In the genomic region with DNA sequence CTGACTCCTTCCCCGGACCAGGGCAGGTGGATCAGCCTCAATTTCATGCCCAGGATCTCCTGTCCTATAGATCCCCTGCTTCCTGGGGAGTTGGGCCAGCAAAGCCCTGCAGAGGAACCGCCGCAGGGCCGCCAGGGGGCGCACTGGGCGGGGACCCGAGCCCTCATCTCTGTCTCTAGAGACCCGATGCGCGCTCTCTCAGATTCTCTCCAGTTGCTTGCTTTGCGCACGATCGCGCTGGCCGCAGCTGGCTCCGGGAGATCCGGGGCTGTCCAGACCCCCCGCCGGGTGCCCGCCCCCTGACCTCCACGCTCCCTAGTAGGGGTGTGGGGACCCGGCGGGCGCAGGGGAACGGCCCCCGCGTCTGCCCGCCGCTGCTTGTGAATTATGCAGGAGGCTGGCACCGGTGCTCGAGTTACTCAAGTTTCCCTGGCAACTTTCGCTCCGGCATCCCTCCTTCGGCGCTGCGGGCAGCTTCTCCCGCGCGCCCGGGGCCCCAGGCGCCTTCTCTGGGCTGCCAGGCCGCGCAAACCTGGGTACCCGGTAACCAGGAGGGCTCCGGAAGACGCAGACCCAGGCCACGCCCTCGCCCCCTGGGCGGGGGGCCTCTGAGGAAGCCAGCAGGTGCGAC, we compare ENCODE assay signal across 8 mouse cellular contexts. TPM values are rescaled to one million over a fixed set of nuclear protein-coding genes. Genes with fewer than 3 reads are reported as not detected.
DNase-seq lines count a peak whose midpoint lies in the region; ATAC-seq and TF ChIP-seq lines count a peak whose summit lies in the region.

No protein-coding gene starts in this region.

- no peaks in the 10 kb centered on the region for H3K4me1 ChIP-seq in ES-Bruce4 (ENCODE audit: control insufficient read depth, insufficient read depth, low read length)
- H3K4me1 ChIP-seq in forebrain, embryonic 13.5 days, result peaks cover 23% of the 10 kb centered on the region
- peaks cover 19% of the 10 kb centered on the region for H3K4me1 ChIP-seq in hindbrain, embryonic 12.5 days

- no peaks in the 10 kb centered on the region for H3K9me3 ChIP-seq in ES-Bruce4 (replicated peaks; ENCODE audit: control insufficient read depth, insufficient read depth, low read length, poor library complexity, severe bottlenecking)
- H3K9me3 ChIP-seq in forebrain, embryonic 13.5 days (replicated peaks), result no peaks in the 10 kb centered on the region
- H3K9me3 ChIP-seq in hindbrain, embryonic 12.5 days (replicated peaks), result no peaks in the 10 kb centered on the region

- H3K9ac ChIP-seq in ES-Bruce4 (ENCODE audit: low read depth, poor library complexity, severe bottlenecking), result peak overlapping the region; percentile 17
- peak overlapping the region; percentile 59 for H3K9ac ChIP-seq in forebrain, embryonic 13.5 days
- peak overlapping the region; percentile 47 for H3K9ac ChIP-seq in hindbrain, embryonic 12.5 days

- TF ChIP-seq EP300 in ES-Bruce4 (IDR thresholded peaks at IDR 0.05; ENCODE audit: insufficient read depth, low read depth, low read length), result no peak

- no peak for TF ChIP-seq POLR2A in ES-Bruce4 (IDR thresholded peaks at IDR 0.05; ENCODE audit: insufficient read depth, low read length)

- peak overlapping the region; percentile 73 for H3K4me3 ChIP-seq in ES-Bruce4 (ENCODE audit: low read depth, low read length)
- H3K4me3 ChIP-seq in forebrain, embryonic 13.5 days, result peak overlapping the region; percentile 53
- peak overlapping the region; percentile 49 for H3K4me3 ChIP-seq in hindbrain, embryonic 12.5 days

- DNase-seq in c-Kit-positive CD71-negative TER-119-negative erythroid progenitor cells, embryonic 14.5 days (ENCODE audit: low read depth), result peak; percentile 30
- DNase-seq in layer of hippocampus, postnatal 36 days, result peak; percentile 36 to 45
- DNase-seq in lung, postnatal 14 days, result peak; percentile 67
- DNase-seq in retina, postnatal 7 days (ENCODE audit: low read depth, low spot score), result peak; percentile 47
- peak; percentile 61 for DNase-seq in urinary bladder, adult 2 months (ENCODE audit: low spot score)

- H3K36me3 ChIP-seq in ES-Bruce4 (ENCODE audit: control insufficient read depth, insufficient read depth, low read length, poor library complexity, severe bottlenecking), result no peaks in the 10 kb centered on the region
- H3K36me3 ChIP-seq in forebrain, embryonic 13.5 days (ENCODE audit: poor library complexity, severe bottlenecking), result no peaks in the 10 kb centered on the region
- H3K36me3 ChIP-seq in hindbrain, embryonic 12.5 days, result no peaks in the 10 kb centered on the region

- no peaks in the 10 kb centered on the region for H3K27me3 ChIP-seq in ES-Bruce4 (ENCODE audit: control insufficient read depth, insufficient read depth, low read length, poor library complexity, severe bottlenecking)
- peaks cover 72% of the 10 kb centered on the region for H3K27me3 ChIP-seq in forebrain, embryonic 13.5 days
- peaks cover 70% of the 10 kb centered on the region for H3K27me3 ChIP-seq in hindbrain, embryonic 12.5 days

- peak; percentile 66 for TF ChIP-seq CTCF in ES-Bruce4 (IDR thresholded peaks at IDR 0.05; ENCODE audit: low read depth, low read length)

- no peak overlapping the region for H3K27ac ChIP-seq in ES-Bruce4 (ENCODE audit: insufficient read depth, low read length)
- no peak overlapping the region; the same call in 1 of the 2 replicates for H3K27ac ChIP-seq in forebrain, embryonic 13.5 days
- H3K27ac ChIP-seq in hindbrain, embryonic 12.5 days, result no peak overlapping the region

- H3K4me2 ChIP-seq in forebrain, embryonic 13.5 days, result peak overlapping the region; percentile 98
- H3K4me2 ChIP-seq in hindbrain, embryonic 12.5 days (replicated peaks), result peak overlapping the region; percentile 98

- under 1% methylated on average over 47 of the region's 50 CpGs for WGBS in forebrain, embryonic 13.5 days
- under 1% methylated on average over 48 of the region's 50 CpGs for WGBS in hindbrain, embryonic 12.5 days

- ATAC-seq in forebrain, embryonic 13.5 days, result peak; percentile 89
- ATAC-seq in hindbrain, embryonic 12.5 days (ENCODE audit: low FRiP score), result peak; percentile 67

RNA-seq across cellular contexts. Expression of gene Shank2, which starts 22.9 kb away (rescaled TPM):
- polyA plus RNA-seq in ES-Bruce4 (2011; ENCODE audit: insufficient read depth, insufficient read length, low read depth, missing spikeins), result 0.61 and 0.72 TPM in 2 replicates
- polyA plus RNA-seq in forebrain, embryonic 13.5 days (2015; fragmentation: Nextera tagmentation; extraction: Ambion mirVana), result 4.1 and 4.9 TPM in 2 replicates
- 3.3 and 3.7 TPM in 2 replicates for polyA plus RNA-seq in hindbrain, embryonic 12.5 days (2016; fragmentation: Nextera tagmentation; extraction: Ambion mirVana)
- total RNA-seq in layer of hippocampus, postnatal 36 days (2021), result 100 to 1,000 TPM; 121 to 138 TPM
- 5.4 and 6.9 TPM in 2 replicates for polyA plus RNA-seq in urinary bladder, adult 2 months (2012; rRNA removed)
